Mouse (Mus musculus) intestine, embryonic 14.5 days (tissue): ENCODE results near the gene Ttc8. TPM values are rescaled to one million over a fixed set of nuclear protein-coding genes. Genes with fewer than 3 reads are reported as not detected.

Experiments
- ATAC-seq: fragments of 200-750 bp; cut with Nextera tagmentation; replicated peaks from 2 replicates; pipeline ENCODE4 v1.8.0; 2017; ENCODE audit warnings: low read depth, moderate number of reproducible peaks, moderate TSS enrichment, moderate library complexity; ENCODE audit not compliant: low FRiP score, low TSS enrichment
- DNase-seq: peaks from one replicate; pipeline ENCODE4 v3.0.0-alpha.2; 2018; ENCODE audit warnings: low spot score
- H3K27ac ChIP-seq: fragments of 300-500 bp; sonication (generic); 2 replicates; pipeline ENCODE4 v1.5.1; 2014; ENCODE audit warnings: low read depth, mild to moderate bottlenecking, control low read depth
- H3K27me3 ChIP-seq: fragments of 300-500 bp; sonication (generic); replicated peaks from 2 replicates; pipeline ENCODE4 v1.6.1; 2014; ENCODE audit warnings: low read length, control low read depth; ENCODE audit not compliant: control insufficient read depth, insufficient read depth
- H3K36me3 ChIP-seq: fragments of 300-500 bp; sonication (generic); 2 replicates; pipeline ENCODE4 v1.6.1; 2014; ENCODE audit warnings: low read length, control low read depth; ENCODE audit not compliant: control insufficient read depth, insufficient read depth
- H3K4me1 ChIP-seq: fragments of 300-500 bp; sonication (generic); replicated peaks from 2 replicates; pipeline ENCODE4 v1.6.1; 2014; ENCODE audit warnings: low read length, control low read depth, mixed read lengths; ENCODE audit not compliant: control insufficient read depth, insufficient read depth
- H3K4me2 ChIP-seq: fragments of 300-500 bp; sonication (generic); 2 replicates; pipeline ENCODE4 v1.6.1; 2014; ENCODE audit warnings: low read length
- H3K4me3 ChIP-seq: fragments of 300-500 bp; sonication (generic); 2 replicates; pipeline ENCODE4 v1.5.1; 2014; ENCODE audit warnings: low read depth, low read length, control low read depth, mixed read lengths
- H3K9ac ChIP-seq: fragments of 300-500 bp; sonication (generic); 2 replicates; pipeline ENCODE4 v1.6.1; 2014; ENCODE audit warnings: mild to moderate bottlenecking, low read length
- H3K9me3 ChIP-seq: fragments of 300-500 bp; sonication (generic); 2 replicates; pipeline ENCODE4 v1.6.1; 2016; ENCODE audit warnings: low read length, control low read depth; ENCODE audit not compliant: control insufficient read depth
- WGBS: fragments of 180-500 bp; shearing (Covaris S2); extraction: QIAGEN DNeasy Blood & Tissue Kit; methylation state at CpG from one replicate; pipeline ENCODE4 v1.1.7; 2014; 5-methylcytosine and 5-hydroxymethylcytosine counted together
- polyA plus RNA-seq: library from polyadenylated mRNA; unstranded; fragments of >200 nt; fragmentation: Nextera tagmentation; extraction: Ambion mirVana; gene quantifications from 2 replicates; pipeline ENCODE4 v1.2.1, GENCODE M21; 2014

The Ttc8 gene
- polyA plus RNA-seq, 1 experiment from 2014 or later: 24.9 TPM

DNA sequence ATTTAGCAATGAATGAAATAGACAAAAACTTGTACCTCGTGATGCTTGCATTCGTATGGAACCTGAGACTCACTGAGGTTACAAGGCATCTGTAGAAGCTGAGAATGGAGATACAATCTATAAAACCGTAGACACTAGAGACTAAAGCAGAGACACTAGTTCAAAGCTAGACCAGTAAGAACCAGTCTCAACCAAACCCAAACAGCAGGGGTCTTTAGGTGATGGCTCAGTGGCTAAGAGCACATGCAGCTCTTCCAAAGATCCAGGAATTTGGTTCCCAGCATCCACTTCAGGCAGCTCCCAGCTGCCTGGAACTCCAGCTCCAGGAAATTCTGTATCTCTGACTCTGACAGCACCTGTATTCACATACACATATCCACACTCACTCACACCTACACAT is 60.7 kb downstream of the Ttc8 start:
- Histone ChIP-seq H3K9ac (no peak overlapping the region), H3K9me3 (0 out of 2 replicates have a peak, but pooled peaks cover 3% of the 10 kb centered on the region), H3K36me3 (peaks cover 15% of the 10 kb centered on the region), H3K27ac (no peak overlapping the region), H3K27me3 (no peaks in the 10 kb centered on the region), H3K4me2 (no peak overlapping the region), H3K4me3 (no peak overlapping the region), H3K4me1 (no peaks in the 10 kb centered on the region)
- 93% methylated on average over 3 of the region's 3 CpGs for WGBS
- DNase-seq (no peak), ATAC-seq (no peak)

DNA sequence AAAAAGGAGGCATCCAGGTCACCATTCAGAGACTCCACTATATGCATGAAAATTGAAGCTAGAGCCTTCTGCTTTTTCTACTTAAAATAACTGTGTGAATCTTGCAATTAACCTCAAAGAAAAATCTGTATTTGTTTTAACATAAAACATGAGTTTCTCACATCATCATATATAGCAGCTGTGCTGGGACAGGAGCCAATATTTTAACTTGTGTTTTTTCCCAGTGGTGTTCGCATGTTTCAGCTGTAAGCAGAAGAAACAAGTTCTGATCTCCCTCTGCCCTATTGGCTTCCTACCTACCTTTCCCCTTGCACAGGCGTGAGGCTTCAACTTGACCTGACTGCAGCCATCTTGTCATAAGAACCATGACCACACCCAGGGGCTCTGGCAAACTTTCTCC is 64.4 kb downstream of the Ttc8 start:
- Histone ChIP-seq H3K4me1 (no peaks in the 10 kb centered on the region), H3K27me3 (no peaks in the 10 kb centered on the region), H3K27ac (no peak overlapping the region), H3K36me3 (no peaks in the 10 kb centered on the region), H3K9ac (no peak overlapping the region), H3K9me3 (no peaks in the 10 kb centered on the region), H3K4me2 (no peak overlapping the region), H3K4me3 (no peak overlapping the region)
- WGBS: 87% methylated on average over 2 of the region's 2 CpGs
- peak; percentile 23 for DNase-seq
- no peak for ATAC-seq

DNA sequence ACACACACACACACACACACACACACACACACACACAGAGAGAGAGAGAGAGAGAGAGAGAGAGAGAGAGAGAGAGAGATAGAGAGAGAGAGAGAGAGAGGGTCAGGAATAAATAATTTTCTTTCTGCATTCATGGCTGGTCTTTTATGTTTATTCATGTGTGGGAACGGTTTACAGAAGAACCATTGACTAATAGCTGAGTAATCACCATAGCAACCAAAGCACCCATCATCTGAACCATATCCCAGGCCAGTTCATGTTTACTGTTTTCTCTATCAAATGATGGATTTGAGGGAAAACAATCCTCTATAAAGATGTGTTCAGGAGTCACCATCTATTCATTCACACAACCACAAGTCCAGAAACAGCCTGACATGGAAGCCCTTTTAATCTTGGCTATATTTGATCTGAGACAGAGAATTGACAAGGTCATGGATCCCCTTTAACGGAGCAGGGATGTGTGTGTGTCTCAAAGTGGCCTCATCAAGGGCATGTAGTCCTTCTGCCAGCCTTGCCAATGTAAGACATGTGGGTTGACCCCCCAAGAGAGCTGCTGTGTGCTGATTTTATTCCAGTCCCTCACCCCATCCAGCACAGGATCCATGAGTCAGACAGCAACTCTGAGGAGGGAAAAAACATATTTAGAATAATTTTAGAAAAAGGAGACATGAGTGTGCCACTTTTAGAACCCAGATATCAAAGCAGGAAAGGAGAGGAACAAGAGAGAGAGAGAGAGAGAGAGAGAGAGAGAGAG is 70.9 kb downstream of the Ttc8 start:
- no peak for DNase-seq
- Histone ChIP-seq H3K9me3 (no peaks in the 10 kb centered on the region), H3K4me3 (no peak overlapping the region), H3K9ac (no peak overlapping the region), H3K36me3 (no peaks in the 10 kb centered on the region), H3K27me3 (no peaks in the 10 kb centered on the region), H3K27ac (no peak overlapping the region), H3K4me2 (no peak overlapping the region), H3K4me1 (no peaks in the 10 kb centered on the region)
- 52% methylated on average over 2 of the region's 2 CpGs for WGBS
- no peak for ATAC-seq

DNA sequence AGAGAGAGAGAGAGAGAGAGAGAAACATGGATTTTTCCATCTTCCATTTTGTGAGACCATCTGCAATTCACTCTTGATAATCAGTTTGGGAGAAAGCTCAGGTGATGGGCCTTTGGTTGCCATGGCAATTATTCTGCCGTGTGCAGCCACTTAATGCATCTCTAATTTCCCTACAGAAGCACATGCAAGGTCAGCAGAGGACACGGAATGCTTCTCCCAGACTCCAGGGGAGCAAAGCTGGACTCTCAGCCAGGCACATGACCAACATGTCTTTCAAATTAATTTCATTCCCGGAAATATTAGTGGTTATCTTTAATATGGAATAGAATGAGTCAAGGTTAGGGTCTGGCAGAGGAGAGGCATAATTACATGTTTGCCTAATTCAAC is 71.4 kb downstream of the Ttc8 start:
- H3K36me3 ChIP-seq: no peaks in the 10 kb centered on the region
- no peak overlapping the region for H3K27ac ChIP-seq
- H3K9ac ChIP-seq: no peak overlapping the region
- H3K4me1 ChIP-seq: no peaks in the 10 kb centered on the region
- DNase-seq: no peak
- WGBS: 83% methylated on average over 3 of the region's 3 CpGs
- no peak overlapping the region for H3K4me3 ChIP-seq
- no peak for ATAC-seq
- H3K4me2 ChIP-seq: no peak overlapping the region
- no peaks in the 10 kb centered on the region for H3K27me3 ChIP-seq
- H3K9me3 ChIP-seq: no peaks in the 10 kb centered on the region

DNA sequence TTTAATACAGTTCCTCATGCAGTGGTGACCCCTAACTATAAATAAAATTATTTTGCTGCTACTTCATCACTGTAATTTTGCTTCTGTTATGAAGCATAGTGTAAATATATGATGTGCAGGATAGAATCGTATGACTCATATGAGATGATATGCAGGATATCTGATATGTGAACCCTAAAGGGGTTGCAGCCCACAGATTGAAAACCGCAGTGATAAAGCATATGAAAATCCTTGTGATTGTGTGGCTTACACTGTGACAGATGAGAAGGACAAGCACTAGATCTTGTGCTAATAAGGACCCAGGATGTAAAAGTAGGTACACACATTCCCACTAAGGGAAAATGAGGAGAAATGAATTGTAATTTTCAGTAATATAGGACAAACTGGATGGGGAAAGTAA is 73.4 kb downstream of the Ttc8 start:
- Histone ChIP-seq H3K9ac (no peak overlapping the region), H3K36me3 (no peaks in the 10 kb centered on the region), H3K27ac (no peak overlapping the region), H3K4me1 (no peaks in the 10 kb centered on the region), H3K4me2 (no peak overlapping the region), H3K4me3 (no peak overlapping the region), H3K9me3 (no peaks in the 10 kb centered on the region), H3K27me3 (no peaks in the 10 kb centered on the region)
- ATAC-seq: no peak
- DNase-seq: no peak
- WGBS: 82% methylated on average over 2 of the region's 2 CpGs

DNA sequence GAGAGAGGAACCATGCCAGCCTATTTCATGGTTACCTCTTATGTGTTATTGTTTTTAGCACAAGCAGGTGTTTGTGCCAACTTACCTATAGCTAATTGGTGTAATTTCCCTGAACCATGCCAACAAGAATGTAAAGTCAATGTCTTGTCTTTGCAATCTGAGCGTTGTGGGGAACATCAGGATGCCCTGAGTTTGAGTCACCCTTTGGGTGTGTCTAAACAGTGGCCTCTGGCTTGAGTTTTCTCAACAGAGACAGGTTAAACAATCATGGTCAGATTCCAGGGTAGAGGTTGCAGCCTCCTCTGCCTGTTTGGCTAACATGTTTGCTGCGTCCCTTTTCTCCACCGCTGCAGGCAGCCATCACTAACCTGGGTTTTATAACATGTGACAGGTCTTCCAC is 74.0 kb downstream of the Ttc8 start:
- ATAC-seq (no peak), DNase-seq (no peak)
- Histone ChIP-seq H3K9ac (no peak overlapping the region), H3K36me3 (no peaks in the 10 kb centered on the region), H3K9me3 (no peaks in the 10 kb centered on the region), H3K27me3 (no peaks in the 10 kb centered on the region), H3K4me3 (no peak overlapping the region), H3K4me2 (no peak overlapping the region), H3K4me1 (no peaks in the 10 kb centered on the region), H3K27ac (no peak overlapping the region)
- WGBS: 72% methylated on average over 3 of the region's 3 CpGs

DNA sequence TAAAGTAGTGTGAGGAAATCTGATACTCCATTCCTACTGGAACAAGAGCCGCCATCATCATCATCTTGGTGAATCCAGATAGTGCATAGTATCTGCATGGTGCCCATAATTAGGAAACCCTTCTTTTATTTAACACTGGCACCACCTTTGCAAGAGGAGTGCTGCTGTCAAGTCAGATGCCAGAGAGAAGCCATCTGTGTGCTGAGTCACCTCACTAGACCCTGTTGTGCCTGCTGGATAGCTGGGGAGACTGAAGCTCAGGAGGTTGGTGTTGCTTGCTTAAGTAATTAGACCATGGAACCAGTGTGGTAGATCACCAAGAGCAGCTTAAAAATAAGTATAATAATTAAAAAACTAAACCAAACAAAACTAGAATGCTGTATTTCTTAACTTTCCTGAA is 75.5 kb downstream of the Ttc8 start:
- Histone ChIP-seq H3K36me3 (no peaks in the 10 kb centered on the region), H3K4me2 (no peak overlapping the region), H3K27ac (no peak overlapping the region), H3K27me3 (no peaks in the 10 kb centered on the region), H3K9me3 (no peaks in the 10 kb centered on the region), H3K9ac (no peak overlapping the region), H3K4me3 (no peak overlapping the region), H3K4me1 (no peaks in the 10 kb centered on the region)
- ATAC-seq (no peak), DNase-seq (no peak)
- 83% methylated on average over 1 of the region's 1 CpGs for WGBS

DNA sequence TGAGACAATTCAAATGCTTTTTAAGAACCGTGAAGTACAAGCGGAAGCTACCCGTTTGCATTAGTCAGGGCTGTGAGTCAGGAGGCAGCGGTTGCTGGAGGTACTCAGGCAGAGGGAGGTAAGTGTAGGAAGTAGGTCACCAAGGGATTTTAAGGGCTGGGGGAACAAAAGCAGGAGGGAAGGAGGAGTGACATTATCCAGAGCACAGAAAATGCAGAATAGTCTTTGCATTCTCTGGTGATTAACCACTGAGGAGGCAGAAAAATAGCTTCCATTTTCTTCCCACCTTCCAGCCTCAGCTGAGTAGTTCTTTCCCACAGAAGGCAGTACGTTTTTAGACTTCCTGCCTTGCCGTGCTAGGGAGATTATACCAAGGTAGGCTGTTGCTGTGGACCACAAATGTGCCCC is 76.2 kb downstream of the Ttc8 start:
- Histone ChIP-seq H3K4me1 (no peaks in the 10 kb centered on the region), H3K9me3 (no peaks in the 10 kb centered on the region), H3K9ac (no peak overlapping the region), H3K4me2 (no peak overlapping the region), H3K27ac (no peak overlapping the region), H3K4me3 (no peak overlapping the region), H3K36me3 (no peaks in the 10 kb centered on the region), H3K27me3 (no peaks in the 10 kb centered on the region)
- ATAC-seq (no peak), DNase-seq (no peak)
- WGBS: 26% methylated on average over 6 of the region's 6 CpGs

DNA sequence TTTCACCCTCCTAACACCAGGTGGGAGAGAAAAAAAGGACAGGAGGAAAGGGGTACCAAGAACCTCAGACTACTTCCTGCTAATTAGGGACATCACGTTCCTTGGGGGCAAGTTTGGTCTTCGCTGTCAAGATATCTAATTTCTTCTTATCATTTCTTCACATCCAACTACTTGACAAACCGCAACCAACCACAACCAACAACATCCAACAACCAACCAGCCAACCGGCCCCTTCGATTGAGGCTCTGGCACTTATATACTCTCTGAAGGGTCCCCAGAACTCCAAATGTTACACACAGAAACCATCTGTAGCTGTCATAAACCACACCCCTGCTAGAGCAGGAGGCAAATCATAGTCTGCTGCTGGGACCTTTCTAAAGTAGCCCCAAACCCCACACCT is 76.7 kb downstream of the Ttc8 start:
- H3K9me3 ChIP-seq: no peaks in the 10 kb centered on the region
- H3K4me1 ChIP-seq: no peaks in the 10 kb centered on the region
- H3K9ac ChIP-seq: no peak overlapping the region
- no peak for ATAC-seq
- DNase-seq: no peak
- H3K27ac ChIP-seq: no peak overlapping the region
- no peaks in the 10 kb centered on the region for H3K36me3 ChIP-seq
- no peak overlapping the region for H3K4me3 ChIP-seq
- WGBS: 88% methylated on average over 5 of the region's 5 CpGs
- H3K27me3 ChIP-seq: no peaks in the 10 kb centered on the region
- H3K4me2 ChIP-seq: no peak overlapping the region
